Mouse (Mus musculus) urinary bladder, postnatal 25 days (tissue): ENCODE measurements at regions not wholly inside any gene's neighbourhood (a gene's known extent, or its start where the extent isn't known, plus 50 kb on each side); places are given as distances from the start of the nearest gene placed in this dataset.
"Not testable (repeated sequence)": the region's sequence is repeated elsewhere in the genome, so short reads cannot be mapped to it uniquely, and the experiment has no call there.

Source experiments
- DNase-seq: peaks from one replicate; pipeline ENCODE4 v3.0.0; 2022; ENCODE audit warnings: low spot score

DNA sequence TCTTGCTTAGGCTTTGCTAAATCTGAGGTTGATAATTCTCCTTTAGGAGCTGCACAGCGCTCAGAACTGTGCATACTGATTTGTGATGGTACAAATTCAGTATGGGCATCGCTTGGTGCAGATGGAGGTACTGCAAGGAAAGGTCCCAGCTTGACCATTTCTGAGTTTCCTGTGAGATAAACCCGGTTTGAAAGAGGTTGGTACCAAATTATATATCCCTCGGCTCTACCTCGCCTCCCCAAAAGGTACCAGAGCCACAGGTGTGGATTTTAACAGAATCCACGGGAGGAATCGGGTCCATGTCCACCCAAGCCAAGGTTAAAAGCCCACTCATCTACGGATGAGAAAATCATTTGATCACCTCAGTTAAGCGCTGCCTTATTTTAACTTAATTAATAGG lies 172.5 kb upstream of the Zfp808 start:
- not testable (repeated sequence) for DNase-seq

DNA sequence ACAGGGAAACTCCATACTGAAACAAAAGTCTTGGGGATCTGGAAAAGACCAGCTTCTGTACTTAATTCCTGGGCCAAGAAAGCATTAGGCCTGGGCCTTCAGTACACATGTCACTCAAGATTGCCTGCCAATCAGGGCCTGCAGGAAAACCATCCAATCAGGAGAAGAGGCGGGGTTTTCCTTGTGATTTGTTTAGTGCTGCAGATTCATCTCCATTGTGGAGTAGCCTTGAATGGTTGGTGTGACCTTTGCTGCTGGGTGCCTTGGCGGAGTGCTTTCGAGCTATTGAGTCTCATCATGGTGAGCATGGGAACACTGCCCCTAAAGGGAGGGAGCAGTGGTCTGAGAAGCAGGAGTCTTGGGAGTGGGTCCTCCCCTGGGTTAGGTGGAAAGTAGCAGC lies 150.8 kb upstream of the Zfp808 start:
- DNase-seq: not testable (repeated sequence)

DNA sequence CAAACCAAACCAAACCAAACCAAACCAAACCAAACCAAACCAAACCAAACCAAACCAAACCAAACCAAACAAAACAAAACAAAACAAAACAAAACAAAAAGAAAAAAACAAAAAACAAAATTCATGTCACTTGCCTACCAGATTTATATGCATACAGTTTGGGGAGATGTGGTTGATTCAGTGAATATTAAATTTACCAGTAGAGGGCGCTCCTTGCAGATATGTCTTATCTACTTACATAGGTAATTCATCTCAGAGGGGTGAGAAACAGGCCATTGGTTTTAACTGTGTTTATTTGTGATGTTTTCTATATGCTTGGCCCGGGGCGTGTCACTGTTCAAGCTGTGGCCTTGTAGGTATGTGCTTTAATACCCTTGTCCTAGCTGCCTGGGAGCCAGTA lies 133.2 kb upstream of the Zfp808 start:
- DNase-seq: not testable (repeated sequence)

DNA sequence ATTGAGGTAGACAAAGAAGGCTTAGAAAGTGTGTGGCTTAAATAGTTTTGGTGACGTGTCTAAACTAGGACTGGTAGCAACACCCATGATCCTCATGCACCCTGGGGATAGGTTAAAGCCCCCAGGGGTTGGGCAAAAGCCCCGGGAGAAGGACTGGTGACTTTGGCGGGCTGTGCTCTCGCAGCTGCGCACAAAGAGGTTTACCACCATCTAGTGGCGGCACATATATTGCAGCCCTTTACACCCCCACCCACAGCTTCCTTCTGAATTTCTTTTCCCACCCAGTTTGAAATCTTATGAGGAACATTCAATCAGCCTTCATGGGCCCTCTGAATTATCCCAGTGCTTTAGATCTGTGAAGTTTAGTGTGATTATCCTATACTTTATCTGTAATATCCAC lies 130.9 kb upstream of the Zfp808 start:
- peak; percentile 8 for DNase-seq

DNA sequence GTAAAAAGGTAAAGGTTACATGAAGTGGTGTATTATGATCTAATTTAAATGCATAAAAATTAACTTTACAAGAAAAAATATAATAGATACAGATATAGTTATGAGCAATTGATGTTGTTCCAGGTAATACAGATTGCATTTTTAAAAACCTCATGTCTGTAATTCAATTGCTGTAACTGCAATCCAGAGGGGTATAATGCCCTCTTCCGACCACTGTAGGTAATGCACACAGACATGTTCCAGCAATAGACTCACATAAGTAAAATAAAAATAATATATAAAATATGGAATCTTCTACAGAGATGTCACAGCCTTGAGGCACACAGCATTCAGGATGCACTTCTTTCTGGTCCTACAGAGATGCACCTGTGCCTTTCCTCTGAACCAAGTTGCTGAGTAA lies 122.4 kb upstream of the Zfp808 start:
- peak; percentile 18 for DNase-seq

DNA sequence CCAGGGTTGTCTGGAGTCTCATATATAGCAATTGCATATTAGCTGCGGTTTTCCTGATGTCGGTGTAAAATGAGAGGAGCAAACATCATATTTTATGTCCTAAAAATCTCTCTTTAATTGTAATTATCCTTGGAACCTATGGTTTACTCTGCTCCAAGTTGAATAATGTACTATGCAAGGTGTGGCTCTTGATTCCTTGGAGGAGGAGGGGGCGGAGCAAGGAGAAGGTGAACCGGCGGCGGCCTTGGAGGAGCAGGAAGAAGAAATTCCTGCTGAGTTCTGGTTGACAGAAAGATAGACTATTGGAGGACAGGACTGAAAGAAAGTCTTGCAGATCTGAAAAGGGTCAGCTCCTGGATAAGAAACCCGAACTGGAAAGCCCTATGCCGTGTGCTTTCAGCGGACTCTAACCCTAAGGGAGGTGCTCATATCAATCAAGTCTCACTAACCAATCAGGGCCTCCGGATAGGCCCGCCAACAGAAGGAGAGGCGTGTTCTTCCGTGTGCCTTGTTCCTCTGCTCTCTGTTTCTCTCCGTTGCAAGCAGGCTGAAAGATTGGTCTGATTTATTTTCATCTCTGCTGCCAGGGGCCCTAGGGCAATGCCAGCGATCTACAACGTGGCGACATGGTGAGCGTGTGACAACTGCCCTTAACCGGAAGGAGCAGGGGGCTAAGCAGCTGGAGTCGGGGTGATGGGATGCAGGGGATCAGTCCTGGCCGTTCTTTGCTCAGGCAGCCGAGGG lies 114.1 kb upstream of the Zfp808 start:
- DNase-seq: peak; percentile 5

DNA sequence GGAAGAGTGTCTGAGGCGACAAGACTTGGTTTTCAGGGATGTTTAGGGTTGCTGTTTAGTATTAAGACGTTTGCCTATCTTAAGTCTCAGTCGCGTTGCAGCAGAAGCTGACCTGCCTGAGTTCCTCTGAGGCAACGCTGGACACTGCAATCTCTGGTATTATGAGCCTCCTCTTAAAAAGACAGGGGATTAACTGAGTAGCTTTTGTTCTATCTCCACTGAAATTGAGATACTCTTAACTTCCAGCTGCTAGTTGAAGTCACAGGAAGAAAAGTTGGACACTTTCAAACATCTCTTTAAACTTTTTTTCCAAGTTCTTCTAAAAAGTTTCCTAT lies 113.6 kb upstream of the Zfp808 start:
- DNase-seq: not testable (repeated sequence)

DNA sequence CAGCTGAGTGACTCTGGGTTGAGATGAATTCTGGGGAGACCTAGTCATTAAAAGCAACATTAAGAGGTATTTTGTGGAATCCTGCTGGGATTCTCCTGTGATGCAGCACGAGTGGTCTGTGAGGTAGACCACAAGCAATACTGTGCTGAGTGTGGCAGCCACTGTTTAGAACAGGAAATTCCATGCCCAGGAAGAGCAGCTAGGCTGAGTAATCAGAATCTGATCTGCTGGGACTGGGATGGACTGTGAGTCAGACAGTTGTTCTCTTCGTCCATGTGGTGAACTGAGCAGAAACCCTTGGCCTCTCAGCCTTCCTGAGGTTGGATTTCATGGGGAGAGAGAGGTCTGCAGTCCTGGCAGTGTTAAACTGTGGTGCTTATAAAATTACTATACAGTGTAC lies 92.0 kb upstream of the Zfp808 start:
- not testable (repeated sequence) for DNase-seq

DNA sequence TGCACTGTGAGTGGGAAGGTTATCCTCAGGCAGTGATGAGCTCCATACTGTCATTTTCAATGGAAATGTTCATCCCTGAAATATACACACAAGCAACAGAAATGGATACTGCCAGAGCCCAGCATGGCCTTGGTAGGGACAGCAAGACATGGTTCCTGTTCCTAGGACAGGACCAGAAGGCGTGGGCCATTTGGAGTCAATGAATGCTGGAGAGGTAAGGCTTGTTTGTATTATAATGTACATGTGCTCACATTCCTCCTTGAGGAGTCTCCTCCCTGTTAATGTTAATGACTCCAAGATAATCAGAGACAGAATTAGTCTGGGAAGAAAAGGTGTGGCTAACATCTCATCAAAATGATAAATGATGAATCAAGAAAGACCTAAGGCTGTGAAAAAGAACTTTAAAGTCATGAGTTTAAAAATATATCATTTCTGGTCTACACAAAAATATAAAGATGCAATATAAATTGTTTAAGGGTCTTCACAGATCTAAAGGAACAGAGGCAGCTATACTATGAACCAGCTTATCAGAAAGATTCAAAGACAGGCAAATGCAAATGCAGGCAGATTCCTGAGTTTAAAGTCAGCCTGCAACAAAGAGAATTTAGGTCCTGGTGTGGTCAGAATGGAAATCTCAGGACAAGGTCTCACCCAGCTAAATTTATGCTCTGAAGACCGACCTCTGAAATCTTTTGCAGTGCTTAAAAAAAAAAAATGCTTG lies 51.6 kb upstream of the Zfp808 start:
- DNase-seq: not testable (repeated sequence)

DNA sequence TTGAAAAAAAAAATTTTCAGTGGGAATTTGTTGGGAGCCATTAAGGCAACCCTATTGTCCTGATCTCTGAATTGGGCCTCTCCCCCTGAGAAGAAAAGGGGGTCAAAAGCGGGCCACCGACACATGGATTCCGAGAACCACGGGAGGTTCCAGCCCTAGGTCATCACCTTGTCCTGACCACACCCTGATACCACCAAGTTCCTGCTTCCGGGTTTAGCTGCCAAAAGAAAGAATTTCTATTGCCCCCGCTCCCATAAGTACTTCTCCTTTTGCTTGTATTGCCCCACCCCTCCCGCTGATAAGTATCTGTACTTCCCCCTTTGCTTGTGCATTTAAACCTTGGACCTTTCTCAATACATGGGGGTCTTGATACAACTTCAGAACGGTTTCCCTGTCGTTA lies 50.8 kb upstream of the Zfp808 start:
- not testable (repeated sequence) for DNase-seq
